Mouse (Mus musculus): ENCODE results near the gene Wdr19. TPM values are rescaled to one million over a fixed set of nuclear protein-coding genes. Genes with fewer than 3 reads are reported as not detected.

Gene Wdr19
- 2.2 TPM for total RNA-seq (2023)

DNA sequence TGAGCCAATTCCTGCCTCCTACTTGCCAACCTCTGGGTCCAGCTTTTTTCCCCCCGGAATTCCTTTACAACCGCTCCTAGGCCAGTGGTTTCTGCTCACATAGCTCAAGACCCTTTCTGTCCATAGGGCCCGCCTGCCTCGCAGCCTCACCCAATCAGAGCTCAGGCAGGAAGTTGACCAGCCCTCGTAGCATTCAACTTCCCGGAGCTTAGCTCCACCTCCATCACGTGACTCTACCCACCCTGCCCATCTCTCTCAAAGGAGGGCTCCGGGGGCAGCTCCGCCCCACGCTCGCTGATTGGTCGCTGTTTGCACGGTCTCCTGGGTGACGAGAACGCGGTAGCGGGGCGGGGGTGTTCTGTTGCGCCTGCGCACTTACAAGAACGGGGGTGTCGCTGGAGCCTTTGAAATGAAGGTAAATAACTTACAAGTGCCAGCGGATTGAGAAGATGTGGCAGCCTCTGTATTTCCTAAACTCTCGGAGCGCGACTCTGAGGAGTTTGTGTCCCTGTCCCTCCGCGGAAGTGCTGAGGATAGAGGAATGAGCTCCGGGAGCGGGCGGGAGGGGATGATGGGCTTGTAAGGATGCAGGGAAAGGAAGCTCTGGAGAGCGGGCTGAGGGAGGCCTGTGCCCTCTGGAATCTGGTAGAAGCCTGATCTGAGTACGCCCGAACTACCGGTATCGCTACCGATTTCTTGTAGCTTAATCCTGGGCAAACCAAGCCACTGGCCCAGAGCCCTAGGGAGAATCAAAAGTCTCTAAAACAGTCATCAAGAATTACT lies at the start of gene Wdr19:
Gene Wdr19, plus strand, starts transcription at position 351 of the 783 bp plus-strand sequence.

Other genes with a start within 250 kb of the Wdr19 start
- 15.4 TPM for gene Tlr6, start 239.6 kb upstream of the Wdr19 start, total RNA-seq (2023)
- 1.5 TPM for gene Fam114a1, start 229.6 kb upstream of the Wdr19 start, total RNA-seq (2023)
- gene Tmem156, start 107.6 kb upstream of the Wdr19 start, total RNA-seq (2023) = 22.3 TPM
- gene Klhl5, start 92.2 kb upstream of the Wdr19 start, total RNA-seq (2023) = 23.7 TPM
- 41.9 TPM for gene Rfc1, start 136.0 kb downstream of the Wdr19 start, total RNA-seq (2023)
- not detected for gene Klb, start 148.6 kb downstream of the Wdr19 start, total RNA-seq (2023)
- gene Rpl9, start 191.7 kb downstream of the Wdr19 start, total RNA-seq (2023) = 2,825 TPM
- gene Lias, start 191.8 kb downstream of the Wdr19 start, total RNA-seq (2023) = 33.3 TPM
- 20.1 TPM for gene Ugdh, start 236.3 kb downstream of the Wdr19 start, total RNA-seq (2023)

Measured in CD4-positive naive resting alpha-beta T cell, adult 57 days (primary cell).